Comparison of ENCODE assay signal across 10 mouse cellular contexts in genomic region chr4:144404456-144405086, GRCm38 (mm10). TPM values are rescaled to one million over a fixed set of nuclear protein-coding genes. Genes with fewer than 3 reads are reported as not detected.
DNase-seq lines count a peak whose midpoint lies in the region; ATAC-seq and TF ChIP-seq lines count a peak whose summit lies in the region.
"Had no signal": no experiment of that assay in that cellular context is flagged by ENCODE, and none has a peak within 500 bp of the region (broad histone marks: within the 10 kb centered on the region; RNA-seq: fewer than 3 reads in every experiment).

No protein-coding gene starts in this region.

- WGBS in forebrain, embryonic 11.5 days, result 8% methylated on average over 17 of the region's 17 CpGs
- WGBS in forebrain, embryonic 15.5 days, result 11% methylated on average over 17 of the region's 17 CpGs
- whole genome bisulfite sequencing in lung, adult 2 months, result 3% methylated on average over 17 of the region's 17 CpGs

- H3K9ac ChIP-seq in forebrain, embryonic 11.5 days (ENCODE audit: low read length), result no peak overlapping the region
- H3K9ac ChIP-seq in forebrain, embryonic 15.5 days (replicated peaks), result no peak overlapping the region

- H3K27me3 ChIP-seq in forebrain, embryonic 11.5 days (ENCODE audit: control insufficient read depth, insufficient read depth, low read length), result no peaks in the 10 kb centered on the region
- H3K27me3 ChIP-seq in forebrain, embryonic 15.5 days, result no peaks in the 10 kb centered on the region

- intact Hi-C loops in left cerebral cortex, postnatal 25 days (cut with DNase I), result no loop called here

- H3K4me3 ChIP-seq in forebrain, embryonic 11.5 days (ENCODE audit: low read depth, low read length), result no peak overlapping the region
- no peak overlapping the region for H3K4me3 ChIP-seq in forebrain, embryonic 15.5 days
- peak overlapping the region; percentile 37 for H3K4me3 ChIP-seq in lung, adult 2 months (replicated peaks; ENCODE audit: extremely low read depth, low read depth, low read length)

- H3K4me1 ChIP-seq in forebrain, embryonic 11.5 days (replicated peaks; ENCODE audit: control insufficient read depth, insufficient read depth, low read length), result no peaks in the 10 kb centered on the region
- H3K4me1 ChIP-seq in forebrain, embryonic 15.5 days, result no peaks in the 10 kb centered on the region
- H3K4me1 ChIP-seq in lung, adult 2 months (ENCODE audit: control insufficient read depth, insufficient read depth, low read length), result no peaks in the 10 kb centered on the region

- no peak for TF ChIP-seq CTCF in lung, adult 2 months (IDR thresholded peaks at IDR 0.05; ENCODE audit: insufficient read depth, low read length)

- H3K9me3 ChIP-seq in forebrain, embryonic 11.5 days (ENCODE audit: control insufficient read depth, low read length), result peaks cover 2% of the 10 kb centered on the region; the same call in 1 of the 2 replicates
- H3K9me3 ChIP-seq in forebrain, embryonic 15.5 days, result peaks cover 14% of the 10 kb centered on the region

- ATAC-seq in forebrain, embryonic 11.5 days (replicated peaks; ENCODE audit: low FRiP score), result no peak; the same call in 1 of the 2 replicates
- no peak for ATAC-seq in forebrain, embryonic 15.5 days (replicated peaks)
- peak; percentile 85 for ATAC-seq in granulocyte monocyte progenitor cell, adult 5-6 weeks (replicated peaks; ENCODE audit: poor library complexity, severe bottlenecking)

- peak; percentile 51 for DNase-seq in forebrain, embryonic 11.5 days (ENCODE audit: low spot score)
- DNase-seq in kidney, adult 18-20 months, result peak; percentile 4
- DNase-seq in lung, adult 2 months, result peak; percentile 13
- DNase-seq in ovary, postnatal 14 days (ENCODE audit: low spot score), result peak; percentile 27
- DNase-seq in left cerebral cortex, postnatal 25 days (ENCODE audit: low spot score in 2 of 2), result no peak
- DNase-seq in layer of hippocampus, postnatal 36 days, result no peak

- no peak overlapping the region for H3K27ac ChIP-seq in forebrain, embryonic 11.5 days (ENCODE audit: low read depth, low read length)
- H3K27ac ChIP-seq in forebrain, embryonic 15.5 days (replicated peaks), result no peak overlapping the region

- 0 out of 2 replicates have a peak overlapping the region, but pooled peaks have one; percentile 24 for H3K4me2 ChIP-seq in forebrain, embryonic 11.5 days (ENCODE audit: low read depth, low read length, severe bottlenecking)
- no peak overlapping the region for H3K4me2 ChIP-seq in forebrain, embryonic 15.5 days (replicated peaks)

- no peaks in the 10 kb centered on the region for H3K36me3 ChIP-seq in forebrain, embryonic 11.5 days (ENCODE audit: control insufficient read depth, insufficient read depth, low read length)
- H3K36me3 ChIP-seq in forebrain, embryonic 15.5 days, result no peaks in the 10 kb centered on the region

- no peak for TF ChIP-seq POLR2A in lung, adult 2 months (IDR thresholded peaks at IDR 0.05; ENCODE audit: borderline replicate concordance, extremely low read depth, low read depth, low read length)

RNA-seq across cellular contexts. Expression of gene Pramef12, which starts 3.7 kb away (rescaled TPM):
- polyA plus RNA-seq in forebrain, embryonic 11.5 days (2014; fragmentation: Nextera tagmentation; extraction: Ambion mirVana), result not detected in 2 replicates
- not detected in 2 replicates for polyA plus RNA-seq in forebrain, embryonic 15.5 days (2015; fragmentation: Nextera tagmentation; extraction: Ambion mirVana)
- not detected in 2 replicates for total RNA-seq in granulocyte monocyte progenitor cell, adult 5-6 weeks (2014; fragmentation: Nextera tagmentation)
- total RNA-seq in granulocyte monocyte progenitor cell, adult 5-6 weeks (2017), result not detected in 2 replicates
- polyA plus RNA-seq in lung, adult 2 months (2012; rRNA removed), result 0.50 and 0.75 TPM in 2 replicates
- total RNA-seq in left cerebral cortex, postnatal 25 days (2021), result not detected
- not detected for total RNA-seq in layer of hippocampus, postnatal 36 days (2021)
- total RNA-seq: gastrocnemius, postnatal 4 days had no signal
- polyA plus RNA-seq: C2C12 had no signal

RNA-seq across cellular contexts. Expression of gene Pramef20, which starts 26.8 kb away (rescaled TPM):
- not detected in 2 replicates for polyA plus RNA-seq in forebrain, embryonic 11.5 days (2014; fragmentation: Nextera tagmentation; extraction: Ambion mirVana)
- polyA plus RNA-seq in forebrain, embryonic 15.5 days (2015; fragmentation: Nextera tagmentation; extraction: Ambion mirVana), result not detected in 2 replicates
- not detected in 2 replicates for total RNA-seq in granulocyte monocyte progenitor cell, adult 5-6 weeks (2014; fragmentation: Nextera tagmentation)
- total RNA-seq in granulocyte monocyte progenitor cell, adult 5-6 weeks (2017), result not detected in 2 replicates
- polyA plus RNA-seq in lung, adult 2 months (2012; rRNA removed), result not detected in 2 replicates
- not detected for total RNA-seq in left cerebral cortex, postnatal 25 days (2021)
- not detected for total RNA-seq in layer of hippocampus, postnatal 36 days (2021)
- total RNA-seq: gastrocnemius, postnatal 4 days had no signal
- polyA plus RNA-seq: C2C12 had no signal

RNA-seq across cellular contexts. Expression of gene 1700012P22Rik, which starts 34.0 kb away (rescaled TPM):
- polyA plus RNA-seq in forebrain, embryonic 11.5 days (2014; fragmentation: Nextera tagmentation; extraction: Ambion mirVana), result not detected in 2 replicates
- polyA plus RNA-seq in forebrain, embryonic 15.5 days (2015; fragmentation: Nextera tagmentation; extraction: Ambion mirVana), result not detected in 2 replicates
- not detected in 2 replicates for total RNA-seq in granulocyte monocyte progenitor cell, adult 5-6 weeks (2014; fragmentation: Nextera tagmentation)
- total RNA-seq in granulocyte monocyte progenitor cell, adult 5-6 weeks (2017), result not detected in 2 replicates
- polyA plus RNA-seq in lung, adult 2 months (2012; rRNA removed), result 0.12 TPM in 1 of 2 replicates, not detected in the other
- total RNA-seq in left cerebral cortex, postnatal 25 days (2021), result not detected
- not detected for total RNA-seq in layer of hippocampus, postnatal 36 days (2021)
- total RNA-seq: gastrocnemius, postnatal 4 days had no signal
- polyA plus RNA-seq: C2C12 had no signal

RNA-seq across cellular contexts. Expression of gene Gm13119, which starts 46.8 kb away (rescaled TPM):
- not detected in 2 replicates for polyA plus RNA-seq in forebrain, embryonic 11.5 days (2014; fragmentation: Nextera tagmentation; extraction: Ambion mirVana)
- not detected in 2 replicates for polyA plus RNA-seq in forebrain, embryonic 15.5 days (2015; fragmentation: Nextera tagmentation; extraction: Ambion mirVana)
- not detected in 2 replicates for total RNA-seq in granulocyte monocyte progenitor cell, adult 5-6 weeks (2014; fragmentation: Nextera tagmentation)
- total RNA-seq in granulocyte monocyte progenitor cell, adult 5-6 weeks (2017), result not detected in 2 replicates
- polyA plus RNA-seq in lung, adult 2 months (2012; rRNA removed), result not detected in 2 replicates
- not detected for total RNA-seq in left cerebral cortex, postnatal 25 days (2021)
- total RNA-seq in layer of hippocampus, postnatal 36 days (2021), result not detected
- total RNA-seq: gastrocnemius, postnatal 4 days had no signal

RNA-seq across cellular contexts. Expression of gene Gm9944, which starts 48.5 kb away (rescaled TPM):
- not detected in 2 replicates for polyA plus RNA-seq in forebrain, embryonic 11.5 days (2014; fragmentation: Nextera tagmentation; extraction: Ambion mirVana)
- not detected in 2 replicates for polyA plus RNA-seq in forebrain, embryonic 15.5 days (2015; fragmentation: Nextera tagmentation; extraction: Ambion mirVana)
- total RNA-seq in granulocyte monocyte progenitor cell, adult 5-6 weeks (2014; fragmentation: Nextera tagmentation), result not detected in 2 replicates
- not detected in 2 replicates for total RNA-seq in granulocyte monocyte progenitor cell, adult 5-6 weeks (2017)
- not detected in 2 replicates for polyA plus RNA-seq in lung, adult 2 months (2012; rRNA removed)
- total RNA-seq in left cerebral cortex, postnatal 25 days (2021), result not detected
- total RNA-seq in layer of hippocampus, postnatal 36 days (2021), result not detected
- total RNA-seq: gastrocnemius, postnatal 4 days had no signal
- polyA plus RNA-seq: C2C12 had no signal

Comparison
In these comparisons a context has a peak if more than half of its experiments do, and no peak if none do; other contexts are left out.
1. DNase-seq: peak in forebrain, embryonic 11.5 days (single experiment), kidney, adult 18-20 months (single experiment), lung, adult 2 months (single experiment) and ovary, postnatal 14 days (single experiment); none in left cerebral cortex, postnatal 25 days (0 of 2) and layer of hippocampus, postnatal 36 days (0 of 2).